Mouse (Mus musculus): Measurements from ENCODE around the gene Pih1d2.
"Not testable (repeated sequence)": the region's sequence is repeated elsewhere in the genome, so short reads cannot be mapped to it uniquely, and the experiment has no call there.

The Pih1d2 gene

GRCm38 (mm10) chr9:50616161-50616560 lies 960 bp upstream of the Pih1d2 start:
- no peak for DNase-seq (ENCODE audit: extremely low read depth, insufficient read length, low spot score)

GRCm38 (mm10) chr9:50617794-50618330 lies 741 bp downstream of the Pih1d2 start:
- no peak for DNase-seq (ENCODE audit: extremely low read depth, insufficient read length, low spot score)

GRCm38 (mm10) chr9:50630903-50631302 lies 13.8 kb downstream of the Pih1d2 start:
- not testable (repeated sequence) for DNase-seq (ENCODE audit: extremely low read depth, insufficient read length, low spot score)

- DNase-seq (ENCODE audit: extremely low read depth, insufficient read length, low spot score) = no peak
Measured at GRCm38 (mm10) chr9:50632016-50632688, 15.0 kb downstream of the Pih1d2 start.

- DNase-seq (ENCODE audit: extremely low read depth, insufficient read length, low spot score) = no peak
Measured at GRCm38 (mm10) chr9:50633059-50633458, 15.9 kb downstream of the Pih1d2 start.

- no peak for DNase-seq (ENCODE audit: extremely low read depth, insufficient read length, low spot score)
Measured at GRCm38 (mm10) chr9:50634270-50634669, 17.1 kb downstream of the Pih1d2 start.

- DNase-seq (ENCODE audit: extremely low read depth, insufficient read length, low spot score) = no peak
Measured at GRCm38 (mm10) chr9:50646826-50647370, 29.8 kb downstream of the Pih1d2 start.

GRCm38 (mm10) chr9:50650503-50650902 lies 33.4 kb downstream of the Pih1d2 start:
- DNase-seq (ENCODE audit: extremely low read depth, insufficient read length, low spot score) = no peak

GRCm38 (mm10) chr9:50658391-50658790 lies 41.3 kb downstream of the Pih1d2 start:
- DNase-seq (ENCODE audit: extremely low read depth, insufficient read length, low spot score) = no peak

- DNase-seq (ENCODE audit: extremely low read depth, insufficient read length, low spot score) = no peak
Measured at GRCm38 (mm10) chr9:50658941-50659388, 41.8 kb downstream of the Pih1d2 start.

- peak; percentile 95 for DNase-seq (ENCODE audit: extremely low read depth, insufficient read length, low spot score)
Measured at GRCm38 (mm10) chr9:50659392-50660217, 42.5 kb downstream of the Pih1d2 start, which contains the start of gene Dlat. Gene Dlat, minus strand, starts transcription at chr9:50659780.

- peak; percentile 34 for DNase-seq (ENCODE audit: extremely low read depth, insufficient read length, low spot score)
Measured at GRCm38 (mm10) chr9:50660431-50660830, 43.3 kb downstream of the Pih1d2 start.

- no peak for DNase-seq (ENCODE audit: extremely low read depth, insufficient read length, low spot score)
Measured at GRCm38 (mm10) chr9:50664826-50665225, 47.7 kb downstream of the Pih1d2 start.

- no peak for DNase-seq (ENCODE audit: extremely low read depth, insufficient read length, low spot score)
Measured at GRCm38 (mm10) chr9:50666442-50666841, 49.3 kb downstream of the Pih1d2 start.

GRCm38 (mm10) chr9:50667579-50668498 lies 50.7 kb downstream of the Pih1d2 start:
- DNase-seq (ENCODE audit: extremely low read depth, insufficient read length, low spot score) = no peak

- no peak for DNase-seq (ENCODE audit: extremely low read depth, insufficient read length, low spot score)
Measured at GRCm38 (mm10) chr9:50670690-50671089, 53.6 kb downstream of the Pih1d2 start.
